In the genomic region with DNA sequence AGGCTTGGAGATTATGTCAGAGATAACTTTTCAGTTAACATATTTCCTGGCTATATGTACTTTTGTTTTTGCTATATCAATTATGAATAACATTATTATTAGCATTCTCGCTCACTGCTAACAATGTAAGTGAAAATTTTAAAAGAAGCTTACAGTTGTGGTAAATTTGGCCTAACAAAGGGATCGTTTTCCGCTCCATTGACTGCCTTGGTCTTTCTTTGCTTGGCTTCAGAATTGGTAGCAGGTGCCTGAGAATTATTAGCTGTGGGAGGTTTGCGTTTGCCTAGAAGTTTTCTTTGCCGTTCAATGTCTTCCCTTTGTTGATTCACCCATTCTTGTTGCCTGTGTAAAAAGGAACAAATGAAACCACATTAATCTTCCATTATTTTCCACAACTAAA, we compare ENCODE assay signal across 21 mouse cellular contexts.
"Had no signal": no experiment of that assay in that cellular context is flagged by ENCODE, and none has a peak within 500 bp of the region (broad histone marks: within the 10 kb centered on the region; RNA-seq: fewer than 3 reads in every experiment).

No protein-coding gene starts in this region.

- DNase-seq: liver, postnatal 0 days; lung, adult 2 months; lung, postnatal 14 days; lung, postnatal 36 days; right cerebral cortex, adult 18-20 months; right cerebral cortex, postnatal 25 days; right cerebral cortex, postnatal 4 days; spleen, adult 18-20 months; thymus, adult 18-20 months; thymus, postnatal 14 days; thymus, postnatal 36 days had no signal

- H3K27me3 ChIP-seq: lung, embryonic 15.5 days; megakaryocyte, embryonic 14.5 days; midbrain, embryonic 13.5 days; midbrain, embryonic 15.5 days; neural tube, embryonic 13.5 days; neural tube, embryonic 15.5 days had no signal

- H3K9me3 ChIP-seq: lung, embryonic 15.5 days; megakaryocyte, embryonic 14.5 days; midbrain, embryonic 13.5 days; midbrain, embryonic 15.5 days; neural tube, embryonic 13.5 days; neural tube, embryonic 15.5 days had no signal

- H3K4me2 ChIP-seq: lung, embryonic 15.5 days; midbrain, embryonic 11.5 days; midbrain, embryonic 13.5 days; midbrain, embryonic 15.5 days; neural tube, embryonic 13.5 days; neural tube, embryonic 15.5 days had no signal

- ATAC-seq: liver, postnatal 0 days; lung, postnatal 0 days; midbrain, embryonic 13.5 days; midbrain, embryonic 15.5 days had no signal

- H3K27ac ChIP-seq: lung, embryonic 15.5 days; macrophage; midbrain, embryonic 13.5 days; midbrain, embryonic 15.5 days; neural tube, embryonic 13.5 days; neural tube, embryonic 15.5 days had no signal

- H3K9ac ChIP-seq: liver, postnatal 0 days; lung, embryonic 15.5 days; midbrain, embryonic 13.5 days; midbrain, embryonic 15.5 days; neural tube, embryonic 13.5 days; neural tube, embryonic 15.5 days had no signal

- H3K4me3 ChIP-seq: lung, embryonic 15.5 days; megakaryocyte, embryonic 14.5 days; midbrain, embryonic 13.5 days; midbrain, embryonic 15.5 days; myocyte; neural tube, embryonic 13.5 days; neural tube, embryonic 15.5 days had no signal

- H3K4me1 ChIP-seq: lung, embryonic 15.5 days; midbrain, embryonic 13.5 days; midbrain, embryonic 15.5 days; neural tube, embryonic 13.5 days; neural tube, embryonic 15.5 days had no signal
